Comparison of ENCODE assay signal across 25 mouse cellular contexts in the genomic region with DNA sequence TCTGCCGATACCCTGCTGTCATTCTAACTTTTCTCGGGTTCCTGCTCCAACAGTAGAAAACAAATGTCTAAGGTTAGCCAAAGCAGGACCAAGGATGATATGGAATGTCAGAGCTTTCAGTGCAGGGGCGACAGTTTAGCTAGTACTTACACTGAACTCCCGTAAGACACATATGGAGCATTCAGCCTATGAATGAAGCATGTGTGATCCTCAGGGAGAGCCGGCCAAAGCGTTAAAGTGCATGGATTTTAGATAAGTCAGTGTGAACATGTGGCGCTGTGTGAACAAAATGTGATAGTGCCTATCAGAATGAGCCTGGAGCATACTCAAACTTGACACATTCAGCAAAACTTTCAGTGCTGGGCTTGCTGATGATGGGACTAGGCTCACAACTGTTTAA.
DNase-seq lines count a peak whose midpoint lies in the region; ATAC-seq and TF ChIP-seq lines count a peak whose summit lies in the region.
"Had no signal": no experiment of that assay in that cellular context is flagged by ENCODE, and none has a peak within 500 bp of the region (broad histone marks: within the 10 kb centered on the region; RNA-seq: fewer than 3 reads in every experiment).

No protein-coding gene starts in this region.

- H3K27me3 ChIP-seq in forebrain, embryonic 16.5 days (replicated peaks; ENCODE audit: control insufficient read depth, insufficient read depth, low read length) = no peaks in the 10 kb centered on the region
- H3K27me3 ChIP-seq in forebrain, embryonic 10.5 days (ENCODE audit: poor library complexity, severe bottlenecking) = no peaks in the 10 kb centered on the region
- no peaks in the 10 kb centered on the region for H3K27me3 ChIP-seq in cerebellum, adult 2 months (ENCODE audit: control insufficient read depth, insufficient read depth, low read length)
- H3K27me3 ChIP-seq: heart, embryonic 12.5 days; heart, embryonic 15.5 days; hindbrain, embryonic 13.5 days; intestine, embryonic 15.5 days had no signal

- no peak for DNase-seq in forebrain, embryonic 10.5 days (ENCODE audit: extremely low spot score, low spot score)
- DNase-seq in right cerebral cortex, postnatal 10 days (ENCODE audit: low spot score in 2 of 2) = peak; percentile 22 to 51
- DNase-seq in right cerebral cortex, postnatal 14 days = no peak
- peak; percentile 36 for DNase-seq in brain, embryonic 14.5 days (ENCODE audit: low read depth)
- no peak for DNase-seq in cerebellum, adult 2 months
- DNase-seq: adrenal gland, adult 2 months; adrenal gland, postnatal 14 days; cerebellum, adult 11 months; cerebellum, adult 9-10 months; cerebellum, postnatal 14 days; gastrocnemius, adult 2 months; gastrocnemius, postnatal 25 days; heart, adult 18-20 months; heart, postnatal 10 days; heart, postnatal 36 days; kidney, adult 11 months; kidney, adult 8-10 months had no signal

- no peak overlapping the region for H3K27ac ChIP-seq in forebrain, embryonic 16.5 days (ENCODE audit: low read length)
- H3K27ac ChIP-seq in forebrain, embryonic 10.5 days = no peak overlapping the region
- no peak overlapping the region for H3K27ac ChIP-seq in cerebellum, adult 2 months (ENCODE audit: insufficient read depth, low read length)
- H3K27ac ChIP-seq: gastrocnemius, adult 2 months; heart, embryonic 15.5 days; hindbrain, embryonic 10.5 days; hindbrain, embryonic 13.5 days; intestine, embryonic 15.5 days had no signal

- no peaks in the 10 kb centered on the region for H3K4me1 ChIP-seq in forebrain, embryonic 16.5 days (replicated peaks; ENCODE audit: control insufficient read depth, insufficient read depth, low read length)
- no peaks in the 10 kb centered on the region for H3K4me1 ChIP-seq in forebrain, embryonic 10.5 days
- no peaks in the 10 kb centered on the region for H3K4me1 ChIP-seq in cerebellum, adult 2 months (ENCODE audit: control insufficient read depth, insufficient read depth, low read length)
- H3K4me1 ChIP-seq: heart, embryonic 12.5 days; heart, embryonic 15.5 days; hindbrain, embryonic 10.5 days; hindbrain, embryonic 13.5 days; intestine, embryonic 15.5 days had no signal

- H3K9me3 ChIP-seq in forebrain, embryonic 16.5 days (ENCODE audit: control insufficient read depth, low read length) = no peaks in the 10 kb centered on the region
- no peaks in the 10 kb centered on the region for H3K9me3 ChIP-seq in forebrain, embryonic 10.5 days
- H3K9me3 ChIP-seq: heart, embryonic 12.5 days; heart, embryonic 15.5 days; hindbrain, embryonic 13.5 days; intestine, embryonic 15.5 days had no signal

- H3K9ac ChIP-seq in forebrain, embryonic 16.5 days (replicated peaks; ENCODE audit: low read depth, low read length) = no peak overlapping the region
- H3K9ac ChIP-seq: heart, embryonic 12.5 days; heart, embryonic 15.5 days; hindbrain, embryonic 13.5 days; intestine, embryonic 15.5 days had no signal

- no peak for TF ChIP-seq CTCF in brain, embryonic 14.5 days (IDR thresholded peaks at IDR 0.05; ENCODE audit: borderline replicate concordance, extremely low read depth, insufficient read depth, insufficient read length)
- TF ChIP-seq CTCF in cerebellum, adult 2 months (IDR thresholded peaks at IDR 0.05; ENCODE audit: borderline replicate concordance, insufficient read depth, low read depth, low read length) = no peak

- no peak overlapping the region for H3K4me2 ChIP-seq in forebrain, embryonic 16.5 days (ENCODE audit: low read length)
- H3K4me2 ChIP-seq: heart, embryonic 12.5 days; heart, embryonic 15.5 days; hindbrain, embryonic 13.5 days; intestine, embryonic 15.5 days had no signal

- peak; percentile 59; the same call in 1 of the 2 replicates for ATAC-seq in forebrain, embryonic 16.5 days
- ATAC-seq: CD4-positive, CD25-positive, alpha-beta regulatory T cell, adult 4 months; hindbrain, embryonic 16.5 days; intestine, embryonic 15.5 days had no signal

- H3K4me3 ChIP-seq in forebrain, embryonic 16.5 days (replicated peaks; ENCODE audit: low read length) = no peak overlapping the region
- no peak overlapping the region for H3K4me3 ChIP-seq in forebrain, embryonic 10.5 days
- no peak overlapping the region for H3K4me3 ChIP-seq in cerebellum, adult 2 months (replicated peaks; ENCODE audit: insufficient read depth, low read depth, low read length)
- H3K4me3 ChIP-seq: gastrocnemius, adult 2 months; heart, embryonic 12.5 days; heart, embryonic 15.5 days; hindbrain, embryonic 10.5 days; hindbrain, embryonic 13.5 days; intestine, embryonic 15.5 days had no signal

- no peaks in the 10 kb centered on the region for H3K36me3 ChIP-seq in forebrain, embryonic 16.5 days (ENCODE audit: control insufficient read depth, insufficient read depth)
- H3K36me3 ChIP-seq in forebrain, embryonic 10.5 days (replicated peaks) = no peaks in the 10 kb centered on the region
- H3K36me3 ChIP-seq: heart, embryonic 12.5 days; heart, embryonic 15.5 days; hindbrain, embryonic 10.5 days; hindbrain, embryonic 13.5 days; intestine, embryonic 15.5 days had no signal

- no peak for TF ChIP-seq POLR2A in brain, embryonic 14.5 days (IDR thresholded peaks at IDR 0.05; ENCODE audit: borderline replicate concordance, extremely low read depth, insufficient read depth, insufficient read length, poor library complexity, severe bottlenecking)
- no peak for TF ChIP-seq POLR2A in cerebellum, adult 2 months (IDR thresholded peaks at IDR 0.05; ENCODE audit: borderline replicate concordance, insufficient read depth, low read length)

- 70% methylated on average over 7 of the region's 7 CpGs for WGBS in forebrain, embryonic 16.5 days
- WGBS in forebrain, embryonic 10.5 days = 88% methylated on average over 7 of the region's 7 CpGs
- 83% methylated on average over 7 of the region's 7 CpGs for WGBS in cerebellum, adult 2 months

Comparison
In these comparisons a context has a peak if more than half of its experiments do, and no peak if none do; other contexts are left out.
1. DNase-seq: peak in right cerebral cortex, postnatal 10 days (2 of 2) and brain, embryonic 14.5 days (single experiment); none in forebrain, embryonic 10.5 days (single experiment), right cerebral cortex, postnatal 14 days (single experiment) and cerebellum, adult 2 months (0 of 2).